Mouse (Mus musculus): ENCODE measurements around the gene Dkk3. TPM values are rescaled to one million over a fixed set of nuclear protein-coding genes. Genes with fewer than 3 reads are reported as not detected.
"Not testable (repeated sequence)": the region's sequence is repeated elsewhere in the genome, so short reads cannot be mapped to it uniquely, and the experiment has no call there.

Gene Dkk3
- polyA plus RNA-seq, 1 experiment from 2014 or later, result 5.8 TPM

DNA sequence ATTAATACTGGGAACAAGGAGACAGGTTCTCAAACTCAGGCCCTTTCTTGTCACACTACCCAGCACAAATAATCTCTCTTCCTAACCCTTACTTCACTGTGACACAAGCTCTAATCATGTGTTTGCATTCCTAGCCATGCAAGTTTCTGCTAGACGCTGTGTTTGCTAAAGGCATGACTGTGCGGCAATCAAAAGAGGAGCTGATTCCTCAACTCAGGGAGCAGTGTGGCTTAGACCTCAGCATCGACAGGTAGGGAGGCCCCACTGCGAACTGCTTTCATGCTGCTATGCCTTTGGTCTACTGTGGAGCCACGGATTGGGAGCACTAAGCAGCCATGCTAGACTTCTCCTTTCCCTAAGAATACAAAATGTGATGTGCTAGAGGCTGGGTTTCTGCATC is 55.0 kb downstream of the Dkk3 start:
- H3K4me3 ChIP-seq (replicated peaks), result no peak overlapping the region
- H3K36me3 ChIP-seq, result peaks cover 78% of the 10 kb centered on the region
- DNase-seq (no peak), ATAC-seq (ENCODE audit: low read depth) (no peak)
- no peaks in the 10 kb centered on the region for H3K9me3 ChIP-seq (replicated peaks)
- H3K27ac ChIP-seq, result no peak overlapping the region
- H3K9ac ChIP-seq, result no peak overlapping the region
- peaks cover 15% of the 10 kb centered on the region for H3K4me1 ChIP-seq (replicated peaks)
- WGBS (ENCODE audit: insufficient replicate concordance), result 72% methylated on average over 5 of the region's 5 CpGs
- H3K27me3 ChIP-seq, result no peaks in the 10 kb centered on the region
- no peak overlapping the region for H3K4me2 ChIP-seq

DNA sequence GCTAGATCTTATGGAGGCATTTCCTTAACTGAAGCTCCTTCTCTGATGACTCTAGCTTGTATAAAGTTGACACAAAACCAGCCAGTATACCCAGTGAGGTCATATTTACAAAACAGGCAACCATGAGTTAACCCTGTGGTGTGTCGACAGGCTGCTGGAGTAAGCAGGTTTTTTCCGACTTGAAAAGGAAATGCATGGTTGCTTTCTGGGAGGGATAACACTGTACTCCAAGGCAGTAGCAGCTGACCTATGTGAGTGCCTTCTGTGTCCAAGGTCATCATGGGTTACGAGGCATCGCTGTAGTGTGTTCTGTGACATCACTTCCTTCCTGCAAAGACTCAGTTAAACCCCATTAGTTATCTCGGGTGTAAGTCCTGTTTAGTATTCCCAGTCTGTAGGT is 55.9 kb downstream of the Dkk3 start:
- H3K27ac ChIP-seq, result no peak overlapping the region
- H3K4me2 ChIP-seq, result no peak overlapping the region
- ATAC-seq (ENCODE audit: low read depth) (no peak), DNase-seq (no peak)
- H3K4me3 ChIP-seq (replicated peaks), result no peak overlapping the region
- H3K27me3 ChIP-seq, result no peaks in the 10 kb centered on the region
- 57% methylated on average over 5 of the region's 5 CpGs for WGBS (ENCODE audit: insufficient replicate concordance)
- no peak overlapping the region for H3K9ac ChIP-seq
- H3K9me3 ChIP-seq (replicated peaks), result no peaks in the 10 kb centered on the region
- peaks cover 79% of the 10 kb centered on the region for H3K36me3 ChIP-seq
- peaks cover 7% of the 10 kb centered on the region for H3K4me1 ChIP-seq (replicated peaks)

- H3K27ac ChIP-seq, result no peak overlapping the region
- no peaks in the 10 kb centered on the region for H3K9me3 ChIP-seq (replicated peaks)
- ATAC-seq (ENCODE audit: low read depth) (no peak), DNase-seq (no peak)
- no peak overlapping the region for H3K4me3 ChIP-seq (replicated peaks)
- WGBS (ENCODE audit: insufficient replicate concordance), result 81% methylated on average over 2 of the region's 2 CpGs
- H3K4me1 ChIP-seq (replicated peaks), result peaks cover 6% of the 10 kb centered on the region
- H3K4me2 ChIP-seq, result no peak overlapping the region
- H3K36me3 ChIP-seq, result peaks cover 76% of the 10 kb centered on the region
- H3K27me3 ChIP-seq, result no peaks in the 10 kb centered on the region
- H3K9ac ChIP-seq, result no peak overlapping the region
Observed at GRCm38 (mm10) chr7:112100887-112101286, 58.0 kb downstream of the Dkk3 start.

DNA sequence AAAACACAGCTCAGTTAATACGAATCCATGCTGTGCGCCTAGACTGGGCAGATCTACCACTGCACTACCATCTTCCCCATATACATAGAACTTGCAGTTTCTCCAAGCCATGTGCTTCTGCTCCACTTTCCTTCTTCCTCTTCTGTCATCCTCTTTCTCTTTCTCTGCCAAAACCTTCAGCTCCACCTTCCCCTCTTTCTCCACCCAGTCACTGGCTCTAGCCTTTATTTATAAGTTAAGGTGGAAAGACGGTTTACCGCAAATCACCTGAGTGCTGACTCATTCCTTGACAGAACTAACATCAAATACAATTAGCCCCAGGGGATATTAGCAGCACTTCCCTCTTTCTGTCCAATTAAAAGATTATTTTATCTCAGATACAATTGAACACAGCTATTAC is 63.9 kb downstream of the Dkk3 start:
- not testable (repeated sequence) for H3K4me3 ChIP-seq (replicated peaks); DNase-seq; H3K9ac ChIP-seq; H3K9me3 ChIP-seq (replicated peaks); H3K27me3 ChIP-seq; H3K4me1 ChIP-seq (replicated peaks); H3K27ac ChIP-seq; H3K4me2 ChIP-seq; ATAC-seq (ENCODE audit: low read depth)
- WGBS (ENCODE audit: insufficient replicate concordance), result 85% methylated on average over 4 of the region's 4 CpGs
- H3K36me3 ChIP-seq, result peaks cover 80% of the 10 kb centered on the region

- Histone ChIP-seq H3K36me3 (peaks cover 53% of the 10 kb centered on the region), H3K9me3 (replicated peaks) (no peaks in the 10 kb centered on the region), H3K4me1 (replicated peaks) (no peaks in the 10 kb centered on the region), H3K4me2 (no peak overlapping the region), H3K9ac (no peak overlapping the region), H3K4me3 (replicated peaks) (no peak overlapping the region), H3K27ac (no peak overlapping the region), H3K27me3 (no peaks in the 10 kb centered on the region)
- ATAC-seq (ENCODE audit: low read depth), result no peak
- no peak for DNase-seq
- 89% methylated on average over 2 of the region's 2 CpGs for WGBS (ENCODE audit: insufficient replicate concordance)
Observed at GRCm38 (mm10) chr7:112086186-112086585, 72.7 kb downstream of the Dkk3 start.

DNA sequence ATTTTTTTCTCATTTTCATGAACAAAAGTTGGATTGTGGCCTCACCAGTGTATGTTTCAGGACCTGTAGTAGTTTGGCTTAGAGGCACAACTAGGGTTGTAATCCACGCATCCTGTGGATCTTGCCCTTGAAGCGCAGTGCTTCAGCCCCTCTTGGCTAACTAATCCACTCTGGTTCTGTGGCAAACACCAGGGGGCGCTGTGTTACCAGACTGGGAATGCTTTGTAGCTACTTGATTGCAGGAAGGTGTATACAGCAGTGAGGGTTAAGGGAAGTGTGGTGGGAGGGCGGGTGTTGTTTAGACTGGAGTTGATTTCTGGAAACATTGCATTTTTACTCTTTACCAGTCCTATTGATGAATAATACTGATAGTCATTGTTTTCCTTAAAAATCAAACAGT is 73.8 kb downstream of the Dkk3 start:
- peak; percentile 41; the same call in 1 of the 2 replicates for ATAC-seq (ENCODE audit: low read depth)

GRCm38 (mm10) chr7:112084222-112084621 is 74.6 kb downstream of the Dkk3 start:
- Histone ChIP-seq H3K36me3 (peaks cover 51% of the 10 kb centered on the region), H3K9ac (no peak overlapping the region), H3K4me3 (replicated peaks) (no peak overlapping the region), H3K27me3 (no peaks in the 10 kb centered on the region), H3K9me3 (replicated peaks) (no peaks in the 10 kb centered on the region), H3K4me1 (replicated peaks) (no peaks in the 10 kb centered on the region), H3K4me2 (no peak overlapping the region), H3K27ac (no peak overlapping the region)
- ATAC-seq (ENCODE audit: low read depth) (no peak), DNase-seq (no peak)
- WGBS (ENCODE audit: insufficient replicate concordance), result 76% methylated on average over 2 of the region's 2 CpGs

More for the DNA sequence above, 73.8 kb downstream of the Dkk3 start:
- Histone ChIP-seq H3K4me3 (replicated peaks) (no peak overlapping the region), H3K4me2 (no peak overlapping the region), H3K4me1 (replicated peaks) (no peaks in the 10 kb centered on the region), H3K27me3 (no peaks in the 10 kb centered on the region), H3K9ac (no peak overlapping the region), H3K36me3 (peaks cover 51% of the 10 kb centered on the region), H3K27ac (no peak overlapping the region), H3K9me3 (replicated peaks) (no peaks in the 10 kb centered on the region)
- 44% methylated on average over 4 of the region's 4 CpGs for WGBS (ENCODE audit: insufficient replicate concordance)
- peak; percentile 61 for DNase-seq

- 73% methylated on average over 1 of the region's 1 CpGs for WGBS (ENCODE audit: insufficient replicate concordance)
- no peak for ATAC-seq (ENCODE audit: low read depth)
- Histone ChIP-seq H3K4me2 (no peak overlapping the region), H3K9me3 (replicated peaks) (no peaks in the 10 kb centered on the region), H3K4me3 (replicated peaks) (no peak overlapping the region), H3K27me3 (no peaks in the 10 kb centered on the region), H3K36me3 (peaks cover 53% of the 10 kb centered on the region), H3K4me1 (replicated peaks) (no peaks in the 10 kb centered on the region), H3K27ac (no peak overlapping the region), H3K9ac (no peak overlapping the region)
- no peak for DNase-seq
Observed at GRCm38 (mm10) chr7:112082636-112083035, 76.2 kb downstream of the Dkk3 start.

DNA sequence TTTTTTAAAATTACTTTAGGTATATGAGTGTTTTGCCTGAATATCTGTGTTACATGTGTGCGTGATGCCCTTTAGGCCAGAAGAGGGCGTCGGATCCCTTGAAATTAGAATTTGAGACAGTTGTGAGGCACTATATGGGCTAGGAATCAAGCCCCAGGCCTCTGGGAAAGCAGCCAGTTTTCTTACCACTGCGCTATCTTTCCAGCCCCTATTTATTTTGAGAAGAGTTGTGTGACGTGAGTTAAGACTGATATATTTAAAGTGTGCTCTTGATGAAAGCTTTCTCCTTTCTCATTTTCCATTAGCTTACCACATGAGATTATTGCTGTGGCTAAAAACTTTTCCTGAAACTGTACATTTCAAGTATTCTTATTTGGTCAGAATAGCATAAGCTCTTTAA is 84.0 kb downstream of the Dkk3 start:
- no peaks in the 10 kb centered on the region for H3K27me3 ChIP-seq
- ATAC-seq (ENCODE audit: low read depth), result no peak
- no peak overlapping the region for H3K27ac ChIP-seq
- H3K4me2 ChIP-seq, result no peak overlapping the region
- no peaks in the 10 kb centered on the region for H3K4me1 ChIP-seq (replicated peaks)
- peaks cover 43% of the 10 kb centered on the region for H3K36me3 ChIP-seq
- H3K4me3 ChIP-seq (replicated peaks), result no peak overlapping the region
- no peaks in the 10 kb centered on the region for H3K9me3 ChIP-seq (replicated peaks)
- 81% methylated on average over 5 of the region's 5 CpGs for WGBS (ENCODE audit: insufficient replicate concordance)
- H3K9ac ChIP-seq, result no peak overlapping the region
- no peak for DNase-seq

Other genes starting within 250 kb of the Dkk3 start
- gene Usp47, start 135.6 kb downstream of the Dkk3 start, polyA plus RNA-seq (2015; fragmentation: Nextera tagmentation; extraction: Ambion mirVana), result 20.4 and 26.5 TPM in 2 replicates
- 1.5 and 1.8 TPM in 2 replicates for gene Mical2, start 66.8 kb upstream of the Dkk3 start, polyA plus RNA-seq (2015; fragmentation: Nextera tagmentation; extraction: Ambion mirVana)

All from liver, embryonic 13.5 days (tissue).